Mouse (Mus musculus) heart, adult 2 months (tissue): Measurements from ENCODE around the gene Anks3. TPM values are rescaled to one million over a fixed set of nuclear protein-coding genes. Genes with fewer than 3 reads are reported as not detected.

Experiments
- DNase-seq, 2 experiments: peaks; one replicate each; pipeline ENCODE4 v3.0.0; 2021
- H3K27ac ChIP-seq: fragments of 200-600 bp; 2 replicates; pipeline ENCODE4 v1.8.1; 2022
- H3K27me3 ChIP-seq: fragments of 200-500 bp; 2 replicates; pipeline ENCODE4 v1.6.1; 2012; ENCODE audit warnings: mild to moderate bottlenecking, low read length, inconsistent platforms, mixed read lengths; ENCODE audit not compliant: control insufficient read depth, insufficient read depth
- H3K36me3 ChIP-seq: fragments of 200-500 bp; 2 replicates; pipeline ENCODE4 v1.6.1; 2012; ENCODE audit warnings: low read length, inconsistent platforms; ENCODE audit not compliant: control insufficient read depth, insufficient read depth
- H3K4me1 ChIP-seq: fragments of 200-500 bp; 2 replicates; pipeline ENCODE4 v1.6.1; 2011; ENCODE audit warnings: low read length; ENCODE audit not compliant: control insufficient read depth, insufficient read depth
- H3K4me3 ChIP-seq: fragments of 200-600 bp; 2 replicates; pipeline ENCODE4 v1.8.1; 2022
- H3K79me2 ChIP-seq: fragments of 200-500 bp; replicated peaks from 2 replicates; pipeline ENCODE4 v1.6.1; 2012; ENCODE audit warnings: mild to moderate bottlenecking, inconsistent platforms, low read length, moderate library complexity, mixed read lengths; ENCODE audit not compliant: control insufficient read depth, insufficient read depth
- H3K9ac ChIP-seq: fragments of 200-500 bp; 2 replicates; pipeline ENCODE4 v1.6.1; 2012; ENCODE audit warnings: low read depth, mild to moderate bottlenecking, control low read depth, inconsistent platforms, low read length, mixed read lengths
- CTCF ChIP-seq: fragments of 200-600 bp; IDR thresholded peaks from 2 replicates; pipeline ENCODE4 v1.8.1; 2022; ENCODE audit warnings: antibody characterized with exemption, mild to moderate bottlenecking, moderate library complexity
- EP300 ChIP-seq: fragments of 200-500 bp; IDR thresholded peaks from 2 replicates; pipeline ENCODE4 v1.6.1; 2011; ENCODE audit warnings: low read depth, low read length, control low read depth; ENCODE audit not compliant: insufficient read depth
- POLR2A ChIP-seq: fragments of 200-500 bp; IDR thresholded peaks from 2 replicates; pipeline ENCODE4 v1.6.1; 2011; ENCODE audit warnings: mild to moderate bottlenecking, low read depth, low read length, control low read depth; ENCODE audit not compliant: insufficient read depth
- WGBS: fragments of 180-500 bp; shearing (Covaris S2); methylation state at CpG from one replicate; pipeline ENCODE4 v1.1.7; 2018; 5-methylcytosine and 5-hydroxymethylcytosine counted together
- intact Hi-C: fragments of 180-260 bp; cut with DNase I; formaldehyde crosslinking; loops from one replicate; pipeline ENCODE4 v1.15.1; 2025
- polyA plus RNA-seq: library from polyadenylated mRNA; depleted of rRNA; stranded (reverse); fragments of >200 nt; gene quantifications from 2 replicates; pipeline ENCODE4 v1.2.3, GENCODE M21; 2012
- total RNA-seq, 2 experiments: library from RNA; stranded (reverse); gene quantifications; 2 replicates each; pipeline ENCODE4 v1.2.3; 2021

Gene Anks3
- total and polyA plus RNA-seq, 3 experiments, result 11.4 to 21.3 (median 12.7) TPM

GRCm38 (mm10) chr16:4964731-4965391 lies 856 bp upstream of the Anks3 start:
- Histone ChIP-seq H3K79me2 (peaks cover 2% of the 10 kb centered on the region; the same call in 1 of the 2 replicates), H3K36me3 (no peaks in the 10 kb centered on the region), H3K27ac (peak overlapping the region; percentile 83), H3K9ac (peak overlapping the region; percentile 65), H3K4me1 (peaks cover 8% of the 10 kb centered on the region), H3K27me3 (no peaks in the 10 kb centered on the region), H3K4me3 (peak overlapping the region; percentile 77)
- TF ChIP-seq CTCF (no peak), EP300 (no peak), POLR2A (no peak)
- intact Hi-C loops, result loop anchor here (5.0 kb wide), 2 partner anchors 47 to 227 kb away; partner anchors contain the start of gene Rogdi
- no peak for DNase-seq
- 17% methylated on average over 13 of the region's 13 CpGs for WGBS

GRCm38 (mm10) chr16:4963346-4963745 lies 659 bp downstream of the Anks3 start:
- intact Hi-C loops, result loop anchor here (1.0 to 5.0 kb wide), 2 partner anchors 24 to 229 kb away; no protein-coding TSS in a partner anchor

DNA sequence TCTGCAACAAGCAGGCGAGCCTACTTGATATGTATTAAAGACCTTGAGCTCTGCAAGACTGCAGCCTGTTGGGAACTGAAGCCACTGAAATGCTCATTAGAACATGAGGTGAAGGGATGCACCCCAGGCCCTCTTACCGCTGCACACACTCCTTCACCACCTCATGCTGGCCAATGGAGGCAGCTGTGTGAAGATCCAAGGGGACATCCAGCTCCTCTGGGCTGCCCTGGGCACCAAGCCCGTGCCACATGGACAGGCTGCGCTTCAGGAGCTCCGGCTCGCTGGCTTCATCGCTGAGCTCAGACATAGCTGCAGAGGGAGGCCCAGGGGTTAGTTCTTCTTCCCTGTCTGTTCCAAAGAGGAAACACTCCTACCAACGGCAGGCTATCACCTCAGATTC lies 3.7 kb downstream of the Anks3 start:
- TF ChIP-seq EP300 (no peak), POLR2A (no peak), CTCF (no peak)
- DNase-seq, result no peak
- 73% methylated on average over 8 of the region's 8 CpGs for WGBS
- intact Hi-C loops, result loop anchor here (5.0 kb wide), 1 partner anchor 232 kb away; no protein-coding TSS in a partner anchor
- no peak overlapping the region for H3K27ac ChIP-seq
- H3K79me2 ChIP-seq, result peaks cover 2% of the 10 kb centered on the region
- no peaks in the 10 kb centered on the region for H3K27me3 ChIP-seq
- H3K36me3 ChIP-seq, result peaks cover 4% of the 10 kb centered on the region
- peaks cover 9% of the 10 kb centered on the region for H3K4me1 ChIP-seq
- H3K4me3 ChIP-seq, result no peak overlapping the region
- no peak overlapping the region for H3K9ac ChIP-seq

More at GRCm38 (mm10) chr16:4963346-4963745, 659 bp downstream of the Anks3 start:
- 33% methylated on average over 9 of the region's 9 CpGs for WGBS
- Histone ChIP-seq H3K27me3 (no peaks in the 10 kb centered on the region), H3K9ac (peak overlapping the region; percentile 54), H3K36me3 (peaks cover 4% of the 10 kb centered on the region), H3K4me1 (peaks cover 10% of the 10 kb centered on the region), H3K27ac (peak overlapping the region; percentile 83), H3K79me2 (peaks cover 2% of the 10 kb centered on the region), H3K4me3 (peak overlapping the region; percentile 77)
- TF ChIP-seq CTCF (no peak), EP300 (no peak), POLR2A (no peak)
- no peak for DNase-seq

DNA sequence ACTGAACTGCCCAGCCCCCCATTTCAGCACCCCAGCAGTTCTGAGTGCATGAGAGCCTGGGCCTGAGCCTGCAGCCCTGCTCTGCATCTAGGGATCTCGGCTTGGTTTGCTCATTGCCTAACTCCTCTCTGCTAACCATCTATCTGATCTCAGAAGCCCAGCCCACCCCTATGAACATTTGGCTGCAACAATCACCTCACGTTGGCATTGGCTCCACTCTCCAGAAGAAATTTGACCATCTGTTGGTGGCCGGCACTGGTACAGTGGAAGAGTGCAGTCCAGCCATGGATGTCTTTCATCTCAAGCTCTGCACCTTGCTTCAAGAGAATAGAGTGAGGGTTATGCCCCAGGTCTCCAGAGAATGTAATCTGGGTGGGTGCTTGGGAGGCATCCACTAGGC lies 6.6 kb downstream of the Anks3 start:
- DNase-seq, result no peak
- Histone ChIP-seq H3K36me3 (peaks cover 4% of the 10 kb centered on the region), H3K27ac (no peak overlapping the region), H3K27me3 (no peaks in the 10 kb centered on the region), H3K79me2 (no peaks in the 10 kb centered on the region; the same call in 1 of the 2 replicates), H3K4me3 (no peak overlapping the region), H3K9ac (no peak overlapping the region), H3K4me1 (peaks cover 2% of the 10 kb centered on the region)
- TF ChIP-seq EP300 (no peak), CTCF (no peak), POLR2A (no peak)
- WGBS, result 80% methylated on average over 3 of the region's 3 CpGs
- intact Hi-C loops, result no loop called here

DNA sequence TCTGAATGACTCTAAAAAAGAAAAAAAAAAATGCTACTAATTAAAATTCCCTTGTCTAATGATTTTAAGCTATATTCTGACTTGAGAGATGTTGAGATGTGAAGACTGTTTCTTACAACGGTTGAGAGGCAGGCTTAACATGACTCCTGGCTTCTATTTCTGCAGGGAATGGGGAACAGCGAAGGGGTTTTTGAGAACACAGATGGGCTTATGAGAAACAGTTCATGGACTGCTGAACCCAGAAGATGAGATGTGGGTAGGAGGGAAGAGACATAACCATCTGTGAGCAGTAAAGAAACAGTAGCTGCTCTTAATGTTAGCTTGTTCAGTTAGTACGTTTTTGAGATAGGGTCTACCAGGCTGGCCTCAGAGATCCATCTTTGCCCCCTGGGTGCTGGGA lies 7.4 kb downstream of the Anks3 start:
- Histone ChIP-seq H3K4me1 (peaks cover 2% of the 10 kb centered on the region), H3K79me2 (no peaks in the 10 kb centered on the region; the same call in 1 of the 2 replicates), H3K4me3 (no peak overlapping the region), H3K27ac (no peak overlapping the region), H3K27me3 (no peaks in the 10 kb centered on the region), H3K9ac (no peak overlapping the region), H3K36me3 (peaks cover 4% of the 10 kb centered on the region)
- DNase-seq, result no peak
- intact Hi-C loops, result no loop called here
- TF ChIP-seq EP300 (no peak), CTCF (no peak), POLR2A (no peak)
- 93% methylated on average over 3 of the region's 3 CpGs for WGBS

DNA sequence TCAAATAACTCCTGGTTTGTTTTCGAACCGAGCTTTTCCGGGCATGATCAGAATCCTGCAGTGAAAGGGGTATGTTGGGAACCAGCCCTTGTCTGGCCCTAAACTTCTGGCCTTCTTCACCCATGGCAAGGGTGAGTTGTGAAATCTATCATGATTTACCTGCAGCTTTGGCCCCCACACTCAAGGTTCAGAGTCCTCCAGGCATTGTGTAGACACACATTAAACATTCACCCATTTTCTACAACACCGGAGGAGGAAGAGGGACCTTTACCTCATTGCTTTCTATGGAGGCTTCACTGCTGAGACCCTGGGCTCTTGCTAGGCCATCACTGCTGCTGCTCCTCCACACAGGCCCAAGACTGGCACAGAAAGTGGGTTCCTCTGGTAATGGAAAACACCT lies 16.6 kb downstream of the Anks3 start:
- H3K4me1 ChIP-seq, result no peaks in the 10 kb centered on the region
- no peaks in the 10 kb centered on the region for H3K27me3 ChIP-seq
- no peak overlapping the region for H3K27ac ChIP-seq
- 88% methylated on average over 4 of the region's 4 CpGs for WGBS
- no peak overlapping the region for H3K9ac ChIP-seq
- H3K36me3 ChIP-seq, result no peaks in the 10 kb centered on the region
- intact Hi-C loops, result no loop called here
- no peak overlapping the region for H3K4me3 ChIP-seq
- TF ChIP-seq EP300, result no peak
- no peak for TF ChIP-seq POLR2A
- TF ChIP-seq CTCF, result no peak
- no peak for DNase-seq
- no peaks in the 10 kb centered on the region for H3K79me2 ChIP-seq
